Mouse (Mus musculus) CD4-positive, CD25-positive, alpha-beta regulatory T cell (primary cell): ENCODE results near the gene Prrx1. TPM values are rescaled to one million over a fixed set of nuclear protein-coding genes. Genes with fewer than 3 reads are reported as not detected.

Source experiments
- polyA plus RNA-seq: library from polyadenylated mRNA; unstranded; fragments of 100-300 nt; shearing (Covaris generic); gene quantifications from one replicate; pipeline ENCODE4 v1.2.1, GENCODE M21; 2017

Gene Prrx1
- polyA plus RNA-seq: not detected

GRCm38 (mm10) chr1:163313101-163313773, at the start of gene Prrx1:
Gene Prrx1, minus strand, starts transcription at chr1:163313710.

Other genes with a start within 250 kb of the Prrx1 start
- not detected for gene Mroh9, start 228.0 kb downstream of the Prrx1 start, polyA plus RNA-seq
- 14.6 TPM for gene Gorab, start 90.0 kb upstream of the Prrx1 start, polyA plus RNA-seq